8 mouse cellular contexts compared by ENCODE assay signal in genomic region chr10:127380251-127380691, GRCm38 (mm10). TPM values are rescaled to one million over a fixed set of nuclear protein-coding genes. Genes with fewer than 3 reads are reported as not detected.
DNase-seq lines count a peak whose midpoint lies in the region; ATAC-seq and TF ChIP-seq lines count a peak whose summit lies in the region.

Gene R3hdm2 (plus strand): TSS chr10:127380327.

- peak; percentile 97 for ATAC-seq in kidney, embryonic 15.5 days (replicated peaks; ENCODE audit: low FRiP score)
- peak; percentile 92 for ATAC-seq in monocyte, adult 5-6 weeks (replicated peaks; ENCODE audit: insufficient number of reproducible peaks, low FRiP score, low TSS enrichment, poor library complexity, severe bottlenecking)

- no peak for TF ChIP-seq POLR2A in bone marrow macrophage, adult 2 months (IDR thresholded peaks at IDR 0.05; ENCODE audit: borderline replicate concordance, low read depth, low read length)
- peak; percentile 54 for TF ChIP-seq POLR2A in embryonic fibroblast, embryonic 13.5 days (IDR thresholded peaks at IDR 0.05; ENCODE audit: low read depth, low read length)

- DNase-seq in A20 (ENCODE audit: low read depth, low spot score) (peak; percentile 92), liver (peak; percentile 92)
- DNase-seq in heart, embryonic 10.5 days (ENCODE audit: low spot score): peak; percentile 95
- DNase-seq in spleen, postnatal 4 days (ENCODE audit: low spot score in 2 of 2): peak; percentile 88 to 94

- no peaks in the 10 kb centered on the region for H3K9me3 ChIP-seq in heart, embryonic 10.5 days
- H3K9me3 ChIP-seq in kidney, embryonic 15.5 days (replicated peaks): no peaks in the 10 kb centered on the region

- WGBS in heart, embryonic 10.5 days: under 1% methylated on average over 52 of the region's 53 CpGs
- under 1% methylated on average over 49 of the region's 53 CpGs for WGBS in kidney, embryonic 15.5 days

- H3K27me3 ChIP-seq in heart, embryonic 10.5 days (ENCODE audit: insufficient read depth, poor library complexity, severe bottlenecking): no peaks in the 10 kb centered on the region
- H3K27me3 ChIP-seq in kidney, embryonic 15.5 days: no peaks in the 10 kb centered on the region

- H3K36me3 ChIP-seq in heart, embryonic 10.5 days: no peaks in the 10 kb centered on the region
- H3K36me3 ChIP-seq in kidney, embryonic 15.5 days: no peaks in the 10 kb centered on the region

- H3K27ac ChIP-seq in bone marrow macrophage, adult 2 months (ENCODE audit: insufficient read depth, low read depth, low read length): peak within 1 kb of the TSS; percentile 69
- H3K27ac ChIP-seq in embryonic fibroblast, embryonic 13.5 days (ENCODE audit: insufficient read depth, low read length): peak within 1 kb of the TSS; percentile 78
- peak within 1 kb of the TSS; percentile 97 for H3K27ac ChIP-seq in heart, embryonic 10.5 days
- H3K27ac ChIP-seq in kidney, embryonic 15.5 days: peak within 1 kb of the TSS; percentile 96

- H3K4me2 ChIP-seq in kidney, embryonic 15.5 days: peak within 1 kb of the TSS; percentile 71

- no peak for TF ChIP-seq CTCF in bone marrow macrophage, adult 2 months (IDR thresholded peaks at IDR 0.05; ENCODE audit: low read depth, low read length)
- no peak for TF ChIP-seq CTCF in embryonic fibroblast, embryonic 13.5 days (IDR thresholded peaks at IDR 0.05; ENCODE audit: borderline replicate concordance, insufficient read depth, low read length)

- peak within 1 kb of the TSS; percentile 98 for H3K4me3 ChIP-seq in bone marrow macrophage, adult 2 months (ENCODE audit: insufficient read depth, low read length)
- peak within 1 kb of the TSS; percentile 83 for H3K4me3 ChIP-seq in embryonic fibroblast, embryonic 13.5 days (ENCODE audit: insufficient read depth, low read length)
- H3K4me3 ChIP-seq in heart, embryonic 10.5 days: peak within 1 kb of the TSS; percentile 67
- peak within 1 kb of the TSS; percentile 62 for H3K4me3 ChIP-seq in kidney, embryonic 15.5 days (replicated peaks)

- H3K9ac ChIP-seq in kidney, embryonic 15.5 days: peak within 1 kb of the TSS; percentile 82

- peaks cover 6% of the 10 kb centered on the region for H3K4me1 ChIP-seq in bone marrow macrophage, adult 2 months (ENCODE audit: control insufficient read depth, insufficient read depth, low read length)
- no peaks in the 10 kb centered on the region for H3K4me1 ChIP-seq in embryonic fibroblast, embryonic 13.5 days (ENCODE audit: control insufficient read depth, insufficient read depth, low read length)
- peaks cover 21% of the 10 kb centered on the region for H3K4me1 ChIP-seq in heart, embryonic 10.5 days
- peaks cover 14% of the 10 kb centered on the region for H3K4me1 ChIP-seq in kidney, embryonic 15.5 days

RNA-seq across cellular contexts. Expression of gene R3hdm2, which starts in this region (rescaled TPM):
- 134 and 144 TPM in 2 replicates for polyA plus RNA-seq in bone marrow macrophage, adult 2 months (2012; ENCODE audit: insufficient read depth, insufficient read length, missing spikeins)
- polyA plus RNA-seq in embryonic fibroblast, embryonic 13.5 days (2011; ENCODE audit: insufficient read length, low read depth, missing spikeins): 99.2 and 118 TPM in 2 replicates
- polyA plus RNA-seq in heart, embryonic 10.5 days (2016; fragmentation: Nextera tagmentation; extraction: Ambion mirVana): 30.7 and 33.3 TPM in 2 replicates
- polyA plus RNA-seq in kidney, embryonic 15.5 days (2015; fragmentation: Nextera tagmentation; extraction: Ambion mirVana): 34.7 and 35.9 TPM in 2 replicates
- total RNA-seq in monocyte, adult 5-6 weeks (2017): 32.1 to 81.2 TPM (median 33.7 TPM) in 3 replicates

Comparison
In these comparisons a context has a peak if more than half of its experiments do, and no peak if none do; other contexts are left out.
1. Peak in every context shown above with its lines: DNase-seq, ATAC-seq, H3K4me3 ChIP-seq and H3K27ac ChIP-seq.